Mouse (Mus musculus) liver, postnatal 0 days (tissue): Measurements from ENCODE around the gene Kirrel.

Experiments used
- CTCF ChIP-seq: sonication (generic); IDR thresholded peaks from 2 replicates; pipeline ENCODE4 v1.5.1; 2016; ENCODE audit warnings: antibody characterized with exemption, low read depth
- EP300 ChIP-seq: IDR thresholded peaks from 2 replicates; pipeline ENCODE4 v1.6.1; 2016; ENCODE audit warnings: antibody characterized with exemption, low read depth, mild to moderate bottlenecking

DNA sequence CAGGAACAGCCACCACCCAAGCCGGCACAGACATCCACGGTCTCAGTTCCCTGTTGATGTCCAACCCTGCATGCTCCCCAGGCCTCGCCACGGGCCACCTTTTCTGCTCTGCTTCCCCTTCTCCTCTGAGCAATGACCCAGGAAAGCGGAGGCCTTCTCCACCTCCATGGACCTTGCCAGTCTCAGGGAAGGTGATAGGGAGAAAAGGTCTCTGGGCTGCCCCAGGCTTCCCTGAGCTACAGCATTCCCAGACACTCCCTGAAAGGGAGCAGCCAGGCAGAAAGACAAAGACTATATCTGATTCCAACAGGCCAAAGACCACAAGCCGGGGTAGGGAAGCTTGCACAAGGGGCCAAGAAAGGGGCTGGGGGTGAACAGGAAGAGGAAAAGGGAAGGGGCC lies 43.6 kb downstream of the Kirrel start:
- TF ChIP-seq CTCF = no peak
- TF ChIP-seq EP300 = no peak
